Mouse (Mus musculus): ENCODE data around the gene Anapc13.

Anapc13 gene

GRCm38 (mm10) chr9:102632173-102632572 lies 6.1 kb downstream of the Anapc13 start:
- DNase-seq = no peak

DNA sequence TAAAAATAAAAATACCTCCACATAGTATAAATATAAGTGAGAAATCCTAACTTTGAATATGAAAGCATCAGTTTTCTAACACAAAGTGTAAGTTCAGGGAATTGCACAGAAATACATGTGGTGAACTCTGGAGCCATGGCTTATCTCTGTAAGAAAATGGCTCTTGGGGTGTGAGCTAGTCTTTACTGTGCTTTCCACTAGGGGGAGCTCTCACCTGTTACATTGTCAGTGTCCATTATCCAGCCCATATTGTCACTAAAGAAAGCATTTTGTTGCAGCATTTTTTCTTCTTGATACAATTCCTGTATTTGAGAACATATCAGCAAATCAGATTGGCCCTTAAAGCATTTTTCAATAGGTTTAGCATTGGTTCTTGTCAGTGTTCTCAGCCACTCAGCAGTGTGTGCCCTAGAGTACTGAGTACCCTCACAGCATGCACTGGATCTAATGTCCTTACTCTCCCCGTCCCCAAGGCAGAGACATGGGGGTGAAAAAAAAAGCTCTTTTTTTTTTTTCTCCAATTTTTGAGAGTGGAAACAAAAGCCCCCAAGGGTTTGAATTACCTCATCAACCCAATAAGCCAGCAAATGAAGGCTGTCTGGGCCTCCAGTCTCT lies 6.9 kb downstream of the Anapc13 start:
- peak; percentile 47 for DNase-seq

DNA sequence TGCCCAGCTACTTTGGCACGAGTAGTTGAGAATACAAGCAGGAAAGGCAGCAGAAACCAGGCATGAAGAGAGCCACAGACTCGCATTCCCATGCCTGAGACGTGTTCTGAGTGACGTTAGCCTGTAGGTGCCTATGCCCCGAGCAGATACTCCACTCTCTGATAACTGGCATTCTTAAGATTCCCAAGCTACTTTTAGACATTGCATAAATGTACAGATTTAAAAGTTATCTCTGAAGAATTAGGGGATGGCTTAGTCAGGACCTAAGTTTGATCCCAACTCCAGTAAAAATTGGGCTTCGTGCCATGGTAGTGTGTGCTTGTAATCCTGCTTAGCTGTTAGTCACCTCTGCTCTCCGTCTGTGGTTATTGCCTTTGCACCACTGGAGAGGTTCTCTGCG lies 8.4 kb downstream of the Anapc13 start:
- DNase-seq = no peak

DNA sequence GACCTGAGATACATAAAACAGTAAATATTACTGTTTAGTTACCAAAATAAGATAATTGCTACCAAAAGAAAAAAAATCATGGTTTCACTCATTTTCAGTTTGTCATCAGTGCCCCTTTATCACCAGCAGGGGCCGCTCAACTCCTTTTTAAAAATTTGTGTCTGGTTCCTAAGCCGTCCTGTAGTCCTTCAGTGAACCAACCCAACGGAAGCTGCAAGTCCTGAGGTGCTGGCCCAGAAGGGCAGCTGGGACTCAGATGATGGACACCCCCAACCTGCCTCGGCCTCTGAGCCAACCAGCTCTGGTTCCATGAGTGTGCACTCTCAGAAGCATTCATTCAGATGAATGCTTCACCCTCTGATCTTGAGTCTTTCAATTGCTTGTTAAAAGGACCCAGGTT lies 10.5 kb downstream of the Anapc13 start:
- DNase-seq = peak; percentile 43

GRCm38 (mm10) chr9:102637115-102637514 lies 11.0 kb downstream of the Anapc13 start:
- no peak for DNase-seq

GRCm38 (mm10) chr9:102638963-102639362 lies 12.9 kb downstream of the Anapc13 start:
- DNase-seq = no peak

GRCm38 (mm10) chr9:102639510-102639909 lies 13.4 kb downstream of the Anapc13 start:
- DNase-seq = no peak

DNA sequence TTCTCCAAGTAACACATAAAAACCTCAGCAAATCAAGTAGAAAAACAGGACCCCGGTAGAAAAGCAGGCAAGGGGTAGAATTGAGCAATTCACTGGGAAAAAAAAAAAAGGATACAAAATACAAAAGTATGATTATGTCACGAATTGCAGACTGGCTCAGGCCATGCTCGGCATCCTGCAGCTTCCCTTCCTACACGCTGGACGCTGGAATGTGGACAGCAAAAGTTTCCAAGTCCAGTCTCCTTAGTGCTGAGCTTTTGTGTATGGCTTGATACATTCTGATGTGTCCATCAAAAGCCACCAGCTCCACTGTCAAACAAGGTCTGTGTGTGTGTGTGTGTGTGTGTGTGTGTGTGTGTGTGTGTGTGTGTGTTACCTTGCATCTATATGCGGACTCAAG lies 15.4 kb downstream of the Anapc13 start:
- no peak for DNase-seq

DNA sequence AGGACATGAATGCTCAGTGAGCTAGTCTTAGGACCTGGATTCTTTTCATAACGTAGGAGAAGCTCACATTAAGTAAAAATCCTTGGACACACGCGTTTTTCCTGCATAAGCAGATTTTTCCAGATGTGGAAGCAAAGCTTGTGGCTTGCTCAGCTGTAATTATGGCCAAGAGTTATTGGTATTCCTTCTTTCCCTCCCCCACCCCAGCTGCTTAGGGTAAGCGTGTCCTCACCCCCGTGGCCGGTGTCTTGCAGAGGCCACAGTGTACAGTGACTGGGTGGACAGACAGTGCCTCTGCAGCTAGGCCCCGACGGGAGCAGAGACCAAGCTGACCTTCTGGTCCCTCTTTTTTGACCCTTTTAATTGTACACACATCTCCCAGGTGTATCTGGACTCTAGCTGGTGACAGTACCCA lies 17.0 kb downstream of the Anapc13 start:
- DNase-seq = no peak

DNA sequence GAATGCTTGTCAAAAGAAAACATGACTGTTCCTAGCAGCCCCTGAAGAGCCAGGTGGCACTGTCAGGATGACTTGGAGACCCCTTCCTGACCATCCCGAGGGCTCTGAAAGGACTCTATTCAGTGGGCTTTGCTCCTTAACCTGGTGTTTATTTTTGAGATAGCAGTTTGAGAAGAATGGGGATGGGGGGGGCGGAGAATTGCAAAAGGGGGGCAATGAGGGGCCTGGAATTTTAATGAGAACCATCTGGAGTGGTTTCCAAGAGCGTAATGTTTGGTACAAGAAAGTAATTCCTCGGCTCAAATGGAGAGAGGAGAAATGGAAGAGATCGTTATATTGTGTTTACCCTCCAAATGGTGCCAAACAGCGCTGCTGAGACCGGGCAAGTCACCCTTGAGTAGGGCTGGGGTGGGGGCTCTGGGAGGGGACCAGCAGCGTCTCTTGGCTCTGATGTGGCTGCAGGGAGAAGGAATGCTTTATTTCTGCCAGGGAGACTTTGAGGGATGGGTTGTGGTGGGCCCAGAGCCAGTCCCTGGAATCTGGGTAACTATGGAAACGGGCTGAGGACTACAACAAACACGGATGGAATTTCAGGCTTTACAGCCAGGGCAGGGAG lies 17.5 kb downstream of the Anapc13 start:
- no peak for DNase-seq

DNA sequence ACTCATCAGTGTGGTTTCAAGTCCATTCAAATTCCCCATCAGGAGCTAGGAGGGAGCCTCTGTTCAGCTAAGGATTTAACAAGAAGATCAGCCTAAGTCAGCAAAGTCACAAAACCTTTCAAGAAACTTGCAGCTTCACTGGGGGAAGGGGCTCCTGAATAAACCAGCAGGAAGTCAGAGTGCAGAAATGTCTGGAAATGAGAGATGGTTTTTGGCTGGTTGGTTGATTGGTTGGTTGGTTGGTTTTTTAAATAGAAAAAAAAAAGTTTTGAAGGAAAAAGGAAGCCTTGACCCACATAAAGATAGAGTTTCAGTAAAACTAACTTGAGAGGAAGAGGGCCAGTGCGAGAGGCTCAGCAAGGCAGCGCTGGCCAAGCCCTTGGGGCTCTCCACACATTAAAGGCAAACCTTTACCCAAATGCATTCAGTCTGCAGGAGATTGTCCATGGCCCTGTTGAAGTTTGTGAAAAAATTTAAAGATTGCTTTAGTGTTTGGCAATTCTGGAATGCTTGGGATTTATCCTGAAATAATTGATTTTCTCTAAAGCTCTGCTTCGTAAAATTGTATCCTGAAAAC lies 19.1 kb downstream of the Anapc13 start:
- no peak for DNase-seq

GRCm38 (mm10) chr9:102647010-102647409 lies 20.9 kb downstream of the Anapc13 start:
- no peak for DNase-seq

DNA sequence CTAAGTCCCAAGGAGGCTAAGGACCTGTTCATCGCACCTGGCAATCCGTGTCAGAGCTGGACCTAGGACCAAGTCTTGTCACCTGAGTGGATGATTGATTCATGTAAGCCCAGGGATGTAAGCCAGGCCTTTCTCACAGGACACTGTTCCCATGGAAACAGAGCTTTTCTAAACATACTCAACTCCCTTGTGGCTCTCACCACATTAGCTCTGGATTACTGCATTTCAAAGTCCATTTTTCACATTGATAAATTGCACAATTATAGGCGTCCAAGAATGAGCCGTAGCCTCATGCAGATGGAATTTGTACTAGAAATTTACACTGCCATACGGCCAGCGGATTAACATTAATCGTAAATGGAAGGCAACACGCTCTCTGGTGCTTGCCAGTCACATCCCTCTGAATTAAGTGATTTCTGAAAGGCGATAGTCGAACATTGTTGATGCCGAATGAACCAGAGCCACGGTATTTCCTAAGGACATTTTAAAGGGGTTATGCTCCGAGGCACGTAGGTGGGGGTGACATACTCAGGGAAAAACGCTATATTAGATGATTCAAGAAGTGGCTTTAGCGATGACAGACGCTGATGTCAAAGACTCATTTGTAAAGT lies 23.9 kb downstream of the Anapc13 start:
- no peak for DNase-seq

GRCm38 (mm10) chr9:102650637-102651036 lies 24.5 kb downstream of the Anapc13 start:
- no peak for DNase-seq

- no peak for DNase-seq
Measured at GRCm38 (mm10) chr9:102651199-102651720, 25.2 kb downstream of the Anapc13 start.

- no peak for DNase-seq
Measured at GRCm38 (mm10) chr9:102656355-102657095, 30.4 kb downstream of the Anapc13 start.

GRCm38 (mm10) chr9:102668115-102668514 lies 42.0 kb downstream of the Anapc13 start:
- no peak for DNase-seq

DNA sequence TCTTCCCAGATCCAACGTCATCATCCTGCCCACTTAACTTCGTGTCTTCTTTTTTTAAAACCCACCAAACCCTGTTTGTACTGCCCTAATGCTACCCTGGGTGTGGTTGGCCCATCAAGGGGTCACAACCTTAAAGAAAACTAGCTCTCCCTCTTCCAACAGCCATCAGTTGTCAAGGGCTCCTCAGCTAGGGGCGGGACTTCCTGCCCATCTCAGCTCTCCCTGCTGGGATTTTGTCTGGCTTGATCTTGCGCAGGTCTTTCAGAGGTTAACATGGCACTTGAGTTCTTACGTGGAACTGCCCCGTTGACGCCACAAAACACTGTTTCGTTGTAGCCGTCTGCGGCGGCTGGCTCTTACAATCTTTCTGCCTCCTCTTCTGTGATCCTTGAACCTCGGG lies 42.8 kb downstream of the Anapc13 start:
- DNase-seq = no peak

- no peak for DNase-seq
Measured at GRCm38 (mm10) chr9:102673381-102673780, 47.3 kb downstream of the Anapc13 start.

GRCm38 (mm10) chr9:102675922-102676321 lies 49.8 kb downstream of the Anapc13 start:
- no peak for DNase-seq

DNA sequence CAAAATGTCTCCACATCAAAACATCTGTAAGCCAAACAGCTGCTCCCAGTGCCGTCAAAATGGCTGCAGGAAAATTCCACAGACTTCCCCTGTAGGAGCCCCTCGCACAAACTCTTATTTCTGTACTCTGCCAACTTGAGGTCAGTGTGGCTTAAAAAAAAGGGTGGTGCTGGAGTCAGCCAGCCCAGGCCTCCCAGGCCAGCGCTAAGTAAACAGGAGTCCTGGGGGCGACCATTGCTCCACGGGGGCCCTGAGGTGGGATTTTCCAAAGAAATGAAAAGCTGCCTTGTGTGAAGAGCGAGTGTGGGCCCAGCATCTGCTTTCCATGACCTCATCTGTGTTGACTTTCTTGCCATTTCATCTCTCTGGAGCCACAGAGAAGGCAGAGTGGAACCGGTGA lies 55.4 kb downstream of the Anapc13 start:
- DNase-seq = no peak

Data from thymus, postnatal 25 days (tissue).